Mouse (Mus musculus): Measurements from ENCODE around the gene Kdelr1.
A peak's percentile ranks its signal among the peaks of the same experiment; 100 is the strongest.

Gene Kdelr1

GRCm38 (mm10) chr7:45872624-45873023 lies at the start of gene Kdelr1:
Kdelr1 (plus strand) TSS chr7:45872772.
- DNase-seq: peak; percentile 96 to 97

- DNase-seq: no peak
Measured at GRCm38 (mm10) chr7:45824598-45824997, 48.0 kb upstream of the Kdelr1 start, which contains the start of gene Kcnj14. Kcnj14 (minus strand) TSS chr7:45824782.

- peak; percentile 43 to 47 for DNase-seq
Measured at GRCm38 (mm10) chr7:45826631-45827030, 45.9 kb upstream of the Kdelr1 start.

DNA sequence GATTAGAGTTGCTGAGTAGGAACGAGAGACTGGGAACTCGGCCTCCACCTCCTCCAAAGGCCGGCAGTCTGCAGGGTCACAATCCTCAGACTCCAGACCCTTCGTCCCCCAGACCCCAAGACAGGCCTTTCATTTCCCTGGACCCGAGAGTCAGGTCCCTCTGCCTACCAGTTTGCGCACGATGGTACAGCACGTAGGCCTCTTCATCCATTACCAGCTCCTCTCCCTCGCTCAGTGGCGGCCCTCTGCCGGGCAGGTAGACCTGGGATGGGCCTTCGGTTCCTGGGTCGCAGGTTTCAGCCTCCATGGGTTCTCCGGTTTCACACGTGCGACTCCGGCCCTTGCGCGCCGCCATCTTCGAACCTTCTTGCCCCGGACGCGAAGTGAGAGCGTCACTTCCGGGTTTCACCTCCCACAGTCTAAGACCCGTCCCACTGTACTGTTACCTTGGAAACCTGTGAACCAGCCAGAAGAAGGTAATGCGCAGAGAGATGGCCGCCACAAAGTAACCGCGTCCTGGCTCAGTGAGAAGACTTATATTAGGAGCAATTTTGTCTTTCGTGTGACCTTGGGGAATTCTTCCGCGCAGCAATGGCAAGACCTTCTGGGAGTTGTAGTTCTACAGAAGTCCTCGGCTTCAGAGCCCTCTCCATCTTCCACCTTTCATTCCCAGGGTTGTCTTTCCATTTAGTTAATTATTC lies 42.0 kb upstream of the Kdelr1 start, which contains the start of gene Grwd1:
Gene Grwd1 (minus strand): TSS at position 518 of the 701 bp plus-strand sequence.
- peak; percentile 91 to 92 for DNase-seq

DNA sequence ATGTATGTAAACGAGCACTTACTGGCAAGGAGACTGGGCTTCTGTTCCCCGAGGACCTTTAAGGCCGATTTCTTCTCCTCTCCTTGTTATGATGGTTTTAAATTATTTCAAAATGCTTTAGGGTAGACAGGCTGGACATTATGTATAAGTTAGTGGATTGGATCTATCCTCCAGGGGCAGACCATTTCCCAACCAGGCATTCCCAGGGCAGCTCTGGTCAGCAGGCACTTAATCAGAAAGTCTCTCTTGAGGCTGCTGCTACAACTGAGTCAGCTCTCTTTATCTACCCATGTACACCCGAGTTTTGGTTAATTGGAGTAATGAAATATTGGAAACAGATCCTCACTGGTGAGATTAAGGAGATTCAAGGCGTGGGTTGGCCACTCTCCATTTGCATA lies 41.4 kb upstream of the Kdelr1 start:
- no peak for DNase-seq

GRCm38 (mm10) chr7:45832428-45832827 lies 40.1 kb upstream of the Kdelr1 start:
- DNase-seq: no peak

DNA sequence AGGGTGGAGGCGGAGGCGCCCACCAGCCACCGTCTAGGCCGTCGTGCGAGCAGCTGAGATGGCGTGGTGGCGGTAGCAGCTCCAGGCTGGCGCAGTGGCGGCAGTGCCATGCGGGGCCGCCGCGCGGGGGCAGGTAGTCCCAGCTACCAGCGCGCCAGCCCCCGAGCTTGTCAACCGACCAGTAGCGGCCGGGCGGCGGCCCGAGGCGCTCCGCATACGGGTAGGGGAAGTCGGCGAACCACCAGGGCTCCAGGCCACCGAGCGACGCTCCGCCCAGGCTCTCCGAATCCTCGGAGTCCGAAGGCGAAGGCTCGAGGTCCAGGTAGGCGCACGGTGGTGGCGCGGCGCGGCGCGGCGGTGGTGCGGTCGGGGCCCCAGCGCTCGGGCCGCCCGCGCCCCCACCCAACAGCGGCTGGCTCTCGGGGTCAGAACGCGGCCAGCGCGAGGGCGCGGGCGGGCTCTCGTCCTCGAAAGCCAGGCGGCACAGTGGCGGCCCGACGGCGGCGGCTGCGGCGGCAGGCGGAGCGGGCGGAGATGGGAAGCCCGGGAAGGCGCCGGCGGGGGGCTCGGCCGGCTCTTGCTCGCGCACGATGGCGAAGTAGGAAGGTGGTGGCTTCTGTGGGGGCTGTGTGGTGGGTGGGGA lies 39.3 kb upstream of the Kdelr1 start:
- peak; percentile 38 to 45 for DNase-seq

DNA sequence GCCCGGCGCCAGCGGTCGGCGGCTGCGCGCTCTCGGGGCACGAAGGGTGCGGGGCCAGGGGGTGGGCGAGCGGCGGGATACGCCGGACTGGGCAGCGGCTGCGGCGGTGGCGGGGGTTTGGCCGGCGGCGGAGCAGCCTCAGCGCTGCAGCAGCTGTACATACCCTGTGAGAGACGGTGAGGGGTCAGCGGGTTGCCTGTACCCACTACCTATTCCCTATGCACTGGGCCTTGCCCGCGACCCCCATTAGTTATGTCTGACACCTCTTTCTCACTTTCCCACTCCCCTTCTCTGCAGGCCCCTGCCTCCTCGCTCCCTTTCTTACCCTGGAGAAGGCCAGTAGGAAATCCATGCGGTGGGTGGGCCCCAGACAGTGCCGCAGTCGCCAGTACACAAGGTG lies 38.6 kb upstream of the Kdelr1 start:
- no peak for DNase-seq

GRCm38 (mm10) chr7:45842950-45843744 lies 29.4 kb upstream of the Kdelr1 start:
- no peak for DNase-seq

- DNase-seq: no peak
Measured at GRCm38 (mm10) chr7:45848447-45849027, 24.0 kb upstream of the Kdelr1 start.

DNA sequence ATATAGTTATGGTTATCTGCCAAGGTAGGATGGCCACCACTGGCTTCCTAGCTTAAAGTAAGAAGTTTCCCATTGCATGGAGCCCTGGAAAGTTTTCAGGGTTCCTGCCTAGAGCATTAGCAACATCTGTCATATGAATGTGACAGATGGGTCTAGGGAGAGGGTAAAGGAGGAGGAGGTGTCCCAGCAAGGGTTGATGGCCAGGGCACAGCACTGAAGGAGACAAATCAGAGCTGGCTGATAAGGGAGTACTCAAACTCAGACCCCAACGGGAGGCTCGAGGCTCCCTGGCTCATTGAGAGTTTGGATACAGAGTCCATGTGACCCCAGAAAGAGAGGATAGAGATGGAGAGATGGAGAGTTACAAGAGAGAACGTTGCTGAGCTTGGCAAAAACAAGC lies 21.9 kb upstream of the Kdelr1 start:
- DNase-seq: no peak

GRCm38 (mm10) chr7:45853089-45853488 lies 19.5 kb upstream of the Kdelr1 start:
- no peak for DNase-seq

- peak; percentile 69 for DNase-seq
Measured at GRCm38 (mm10) chr7:45856950-45857901, 15.3 kb upstream of the Kdelr1 start.

- DNase-seq: no peak
Measured at GRCm38 (mm10) chr7:45859008-45859407, 13.6 kb upstream of the Kdelr1 start.

DNA sequence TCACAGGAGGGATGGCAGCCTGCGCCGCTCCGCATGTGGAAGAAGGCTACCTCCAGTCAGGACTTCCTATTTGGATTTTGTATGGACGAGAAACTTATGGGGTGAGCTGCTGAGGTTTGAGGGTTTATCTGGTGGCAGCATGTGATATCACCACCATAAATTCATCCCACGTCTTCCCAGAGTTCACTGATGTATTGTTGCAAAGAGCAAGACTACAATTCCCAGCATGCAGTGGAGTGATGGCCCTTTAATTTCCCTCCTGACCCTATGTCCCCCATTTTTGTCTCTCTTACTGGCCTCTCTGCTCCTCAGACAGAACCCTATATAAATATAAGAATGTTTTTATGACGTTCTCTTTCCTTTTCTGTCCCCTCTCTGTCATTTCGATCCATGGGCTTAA lies 9.8 kb upstream of the Kdelr1 start:
- no peak for DNase-seq

DNA sequence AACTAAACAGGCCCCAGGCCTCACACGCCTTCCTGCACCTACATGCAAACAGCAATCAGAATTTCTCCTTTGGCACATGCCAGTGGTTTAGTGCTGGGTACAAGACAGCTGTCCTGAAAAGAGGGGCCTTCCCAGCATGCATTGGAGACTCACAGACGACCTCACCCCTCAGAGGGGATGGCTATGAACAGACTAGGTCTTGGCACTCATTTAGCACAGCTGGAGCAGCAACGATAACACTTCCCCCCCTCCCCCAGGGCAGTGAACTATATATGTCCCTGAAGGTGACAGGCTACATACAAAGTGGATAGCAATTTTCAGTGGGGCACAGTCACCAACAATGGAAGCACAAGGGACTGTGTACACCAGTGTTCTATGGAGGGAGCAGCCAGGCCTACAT lies 8.1 kb upstream of the Kdelr1 start:
- no peak for DNase-seq

DNA sequence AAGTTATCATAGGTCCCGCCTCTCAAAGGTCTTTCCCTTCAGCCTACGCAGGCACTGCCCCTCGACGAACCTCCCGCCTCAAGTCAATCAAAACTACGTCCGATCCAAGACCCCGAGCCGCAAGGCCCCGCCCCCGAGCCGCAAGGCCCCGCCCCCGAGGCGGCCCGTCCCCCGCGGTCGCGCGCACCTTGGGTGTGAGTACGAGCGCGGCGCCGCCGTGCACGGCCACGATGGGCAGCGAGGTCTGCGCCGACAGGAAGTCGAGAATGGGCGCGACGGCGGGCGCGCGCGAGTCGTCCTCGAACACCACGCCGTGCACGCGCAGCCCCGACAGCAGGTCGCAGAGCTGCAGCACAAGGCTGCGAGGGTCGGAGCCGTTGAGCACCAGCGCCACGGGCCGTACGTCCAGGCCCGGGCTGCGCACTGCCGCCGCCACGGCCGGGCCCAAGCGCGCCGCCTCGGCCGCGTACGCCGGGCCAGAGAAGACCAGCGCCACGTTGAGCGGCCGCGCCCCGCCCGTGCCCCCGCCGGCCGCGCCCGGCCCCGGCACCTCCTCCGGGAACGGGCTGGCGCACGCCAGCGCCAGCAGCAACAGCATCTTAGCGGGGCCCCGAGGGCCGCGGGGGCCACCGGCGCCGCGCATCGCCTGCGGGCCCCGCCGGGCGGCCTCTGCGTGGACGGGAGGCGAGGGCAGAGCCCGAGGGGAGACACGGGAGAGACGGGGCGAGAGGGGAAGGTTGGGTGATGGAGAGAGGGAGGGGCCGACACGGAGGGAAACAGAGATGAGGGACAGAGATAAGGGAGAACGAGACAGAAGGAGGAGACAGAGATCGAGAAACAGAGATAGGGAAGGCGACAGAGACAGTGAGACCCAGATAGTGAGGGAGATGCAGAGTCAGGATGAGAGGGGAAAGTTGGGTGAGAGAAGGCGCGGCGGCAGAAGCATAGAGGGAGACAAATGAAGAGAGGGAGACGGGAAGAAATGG lies 6.4 kb upstream of the Kdelr1 start:
- DNase-seq: peak; percentile 94 to 96

- DNase-seq: peak; percentile 61 to 63
Measured at GRCm38 (mm10) chr7:45867871-45868270, 4.7 kb upstream of the Kdelr1 start.

DNA sequence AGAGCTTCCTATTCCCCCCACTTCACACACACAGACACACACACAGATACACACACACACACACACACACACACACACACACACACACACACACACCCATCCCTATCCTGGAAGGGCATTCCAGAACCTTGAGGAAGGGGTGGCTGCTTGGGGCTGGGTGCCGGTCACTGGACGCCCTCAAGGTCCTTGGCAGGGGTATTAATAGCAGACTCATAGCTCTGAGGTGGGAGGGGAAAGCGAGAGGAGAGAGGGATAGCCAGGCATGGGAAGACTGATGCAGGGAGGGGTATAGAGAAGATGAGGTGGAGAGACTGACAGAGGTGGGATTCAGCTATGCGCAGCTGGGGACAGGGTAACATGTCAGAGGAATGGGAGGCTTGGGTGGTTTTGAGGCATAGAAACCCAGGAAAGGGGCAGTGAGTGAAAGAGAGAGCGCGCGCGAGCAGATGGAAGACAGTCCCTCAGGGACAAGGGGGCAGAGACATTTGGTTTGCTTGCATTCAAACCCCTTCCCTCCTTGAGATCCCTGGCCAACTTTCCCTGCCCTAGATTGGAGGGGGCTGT lies 3.4 kb upstream of the Kdelr1 start:
- peak; percentile 61 for DNase-seq

- DNase-seq: peak; percentile 52 to 53
Measured at GRCm38 (mm10) chr7:45869787-45870186, 2.8 kb upstream of the Kdelr1 start.

Data from cerebellum, postnatal 10 days (tissue).